Comparison of ENCODE assay signal across 19 mouse cellular contexts in genomic region chr8:60345830-60346420, GRCm38 (mm10).
DNase-seq lines count a peak whose midpoint lies in the region; ATAC-seq lines count a peak whose summit lies in the region.
"Had no signal": no experiment of that assay in that cellular context is flagged by ENCODE, and none has a peak within 500 bp of the region (broad histone marks: within the 10 kb centered on the region; RNA-seq: fewer than 3 reads in every experiment).

No protein-coding gene starts in this region.

- H3K9ac ChIP-seq in hindbrain, embryonic 15.5 days, result no peak overlapping the region
- no peak overlapping the region for H3K9ac ChIP-seq in hindbrain, embryonic 12.5 days
- H3K9ac ChIP-seq in forebrain, embryonic 16.5 days (replicated peaks; ENCODE audit: low read depth, low read length), result no peak overlapping the region
- no peak overlapping the region for H3K9ac ChIP-seq in midbrain, embryonic 11.5 days (ENCODE audit: low read length)
- H3K9ac ChIP-seq in neural tube, embryonic 13.5 days, result no peak overlapping the region
- H3K9ac ChIP-seq: limb, embryonic 13.5 days; liver, embryonic 14.5 days had no signal

- intact Hi-C loops in left cerebral cortex, postnatal 14 days (cut with DNase I), result no loop called here

- DNase-seq in midbrain, embryonic 11.5 days (ENCODE audit: low spot score, missing footprints), result no peak
- DNase-seq in gastrocnemius, adult 8-10 months (ENCODE audit: low spot score in 2 of 2), result no peak
- DNase-seq in left cerebral cortex, postnatal 14 days (ENCODE audit: low spot score in 2 of 2), result no peak
- DNase-seq: adrenal gland, postnatal 10 days; cerebellum, adult 18-20 months; gastrocnemius, adult 2 months; heart, adult 18-20 months; kidney, adult 18-20 months; kidney, postnatal 25 days; layer of hippocampus, adult 9-11 months; right cerebral cortex, postnatal 25 days; thymus, postnatal 25 days had no signal

- H3K4me2 ChIP-seq in hindbrain, embryonic 15.5 days, result no peak overlapping the region
- H3K4me2 ChIP-seq in hindbrain, embryonic 12.5 days (replicated peaks), result no peak overlapping the region
- no peak overlapping the region for H3K4me2 ChIP-seq in forebrain, embryonic 16.5 days (ENCODE audit: low read length)
- no peak overlapping the region for H3K4me2 ChIP-seq in midbrain, embryonic 11.5 days
- H3K4me2 ChIP-seq in neural tube, embryonic 13.5 days, result no peak overlapping the region
- H3K4me2 ChIP-seq: limb, embryonic 13.5 days had no signal

- no peak overlapping the region for H3K4me3 ChIP-seq in hindbrain, embryonic 15.5 days
- H3K4me3 ChIP-seq in hindbrain, embryonic 12.5 days, result no peak overlapping the region
- no peak overlapping the region for H3K4me3 ChIP-seq in forebrain, embryonic 16.5 days (replicated peaks; ENCODE audit: low read length)
- H3K4me3 ChIP-seq in midbrain, embryonic 11.5 days (ENCODE audit: low read depth, low read length), result no peak overlapping the region
- no peak overlapping the region for H3K4me3 ChIP-seq in neural tube, embryonic 13.5 days
- H3K4me3 ChIP-seq: gastrocnemius, adult 2 months; limb, embryonic 13.5 days; myocyte had no signal

- no peaks in the 10 kb centered on the region for H3K9me3 ChIP-seq in hindbrain, embryonic 15.5 days
- no peaks in the 10 kb centered on the region for H3K9me3 ChIP-seq in hindbrain, embryonic 12.5 days (replicated peaks)
- no peaks in the 10 kb centered on the region for H3K9me3 ChIP-seq in forebrain, embryonic 16.5 days (ENCODE audit: control insufficient read depth, low read length)
- no peaks in the 10 kb centered on the region for H3K9me3 ChIP-seq in midbrain, embryonic 11.5 days (ENCODE audit: control insufficient read depth, low read length)
- no peaks in the 10 kb centered on the region for H3K9me3 ChIP-seq in neural tube, embryonic 13.5 days
- H3K9me3 ChIP-seq: limb, embryonic 13.5 days had no signal

- H3K36me3 ChIP-seq in hindbrain, embryonic 15.5 days, result no peaks in the 10 kb centered on the region
- no peaks in the 10 kb centered on the region for H3K36me3 ChIP-seq in hindbrain, embryonic 12.5 days
- no peaks in the 10 kb centered on the region for H3K36me3 ChIP-seq in forebrain, embryonic 16.5 days (ENCODE audit: control insufficient read depth, insufficient read depth)
- H3K36me3 ChIP-seq in midbrain, embryonic 11.5 days (ENCODE audit: control insufficient read depth, insufficient read depth, low read length), result no peaks in the 10 kb centered on the region
- no peaks in the 10 kb centered on the region for H3K36me3 ChIP-seq in neural tube, embryonic 13.5 days
- H3K36me3 ChIP-seq: limb, embryonic 13.5 days had no signal

- WGBS in hindbrain, embryonic 15.5 days, result 36% methylated on average over 6 of the region's 6 CpGs
- 34% methylated on average over 6 of the region's 6 CpGs for WGBS in hindbrain, embryonic 12.5 days
- 41% methylated on average over 6 of the region's 6 CpGs for WGBS in forebrain, embryonic 16.5 days
- WGBS in midbrain, embryonic 11.5 days, result 32% methylated on average over 6 of the region's 6 CpGs
- 31% methylated on average over 6 of the region's 6 CpGs for WGBS in neural tube, embryonic 13.5 days

- peak; percentile 54; the same call in 1 of the 2 replicates for ATAC-seq in hindbrain, embryonic 15.5 days (ENCODE audit: low FRiP score, low read depth)
- no peak for ATAC-seq in hindbrain, embryonic 12.5 days (ENCODE audit: low FRiP score)
- ATAC-seq in forebrain, embryonic 16.5 days, result peak; percentile 45; the same call in 1 of the 2 replicates
- ATAC-seq in midbrain, embryonic 11.5 days (ENCODE audit: low FRiP score), result peak; percentile 80
- 0 out of 2 replicates have a peak, but pooled peaks have one; percentile 23 for ATAC-seq in neural tube, embryonic 13.5 days (ENCODE audit: low read depth)

- no peaks in the 10 kb centered on the region for H3K4me1 ChIP-seq in hindbrain, embryonic 15.5 days (replicated peaks)
- H3K4me1 ChIP-seq in hindbrain, embryonic 12.5 days, result peaks cover 4% of the 10 kb centered on the region
- no peaks in the 10 kb centered on the region for H3K4me1 ChIP-seq in forebrain, embryonic 16.5 days (replicated peaks; ENCODE audit: control insufficient read depth, insufficient read depth, low read length)
- H3K4me1 ChIP-seq in midbrain, embryonic 11.5 days (ENCODE audit: control insufficient read depth, insufficient read depth, low read length), result no peaks in the 10 kb centered on the region; the same call in 1 of the 2 replicates
- H3K4me1 ChIP-seq in neural tube, embryonic 13.5 days (replicated peaks), result peaks cover 7% of the 10 kb centered on the region; the same call in 1 of the 2 replicates
- H3K4me1 ChIP-seq: limb, embryonic 13.5 days had no signal

- no peak overlapping the region for H3K27ac ChIP-seq in hindbrain, embryonic 15.5 days (replicated peaks)
- H3K27ac ChIP-seq in hindbrain, embryonic 12.5 days, result no peak overlapping the region
- no peak overlapping the region for H3K27ac ChIP-seq in forebrain, embryonic 16.5 days (ENCODE audit: low read length)
- peak overlapping the region; percentile 30; the same call in 1 of the 2 replicates for H3K27ac ChIP-seq in midbrain, embryonic 11.5 days (ENCODE audit: low read depth, low read length)
- H3K27ac ChIP-seq in neural tube, embryonic 13.5 days (replicated peaks), result no peak overlapping the region
- H3K27ac ChIP-seq: gastrocnemius, adult 2 months; limb, embryonic 13.5 days; liver, embryonic 14.5 days had no signal

- H3K27me3 ChIP-seq in hindbrain, embryonic 15.5 days, result no peaks in the 10 kb centered on the region
- no peaks in the 10 kb centered on the region for H3K27me3 ChIP-seq in hindbrain, embryonic 12.5 days
- no peaks in the 10 kb centered on the region for H3K27me3 ChIP-seq in forebrain, embryonic 16.5 days (replicated peaks; ENCODE audit: control insufficient read depth, insufficient read depth, low read length)
- no peaks in the 10 kb centered on the region for H3K27me3 ChIP-seq in midbrain, embryonic 11.5 days (ENCODE audit: control insufficient read depth, insufficient read depth, low read length)
- no peaks in the 10 kb centered on the region for H3K27me3 ChIP-seq in neural tube, embryonic 13.5 days
- H3K27me3 ChIP-seq: limb, embryonic 13.5 days had no signal
